Mouse (Mus musculus) ovary, postnatal 10 days (tissue): Measurements from ENCODE around the gene Klc1.

Experiments used
- DNase-seq: peaks from one replicate; pipeline ENCODE4 v3.0.0; 2022; ENCODE audit warnings: low spot score

Klc1 gene

DNA sequence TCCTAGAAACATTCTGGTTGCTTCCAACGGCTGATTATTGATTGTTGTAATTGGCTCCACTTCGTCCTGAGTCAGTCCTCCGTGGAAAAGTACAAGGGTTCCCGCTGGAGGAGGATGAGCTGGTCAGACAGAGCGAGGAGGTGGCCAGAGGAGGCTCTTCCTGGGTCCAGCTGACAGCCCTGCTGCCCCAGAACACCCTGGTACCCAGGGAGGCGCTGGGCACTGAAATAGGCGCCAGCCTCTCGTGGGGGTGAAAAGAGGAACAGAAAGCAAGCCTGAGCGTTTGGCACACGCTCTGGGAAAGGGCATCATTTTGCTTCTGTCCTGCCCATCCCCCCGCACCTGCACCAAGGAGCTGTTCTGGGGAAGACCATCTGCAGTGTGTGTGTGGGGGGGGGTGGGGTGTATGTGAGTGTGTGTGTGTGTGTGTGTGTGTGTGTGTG lies 14.6 kb upstream of the Klc1 start:
- no peak for DNase-seq

DNA sequence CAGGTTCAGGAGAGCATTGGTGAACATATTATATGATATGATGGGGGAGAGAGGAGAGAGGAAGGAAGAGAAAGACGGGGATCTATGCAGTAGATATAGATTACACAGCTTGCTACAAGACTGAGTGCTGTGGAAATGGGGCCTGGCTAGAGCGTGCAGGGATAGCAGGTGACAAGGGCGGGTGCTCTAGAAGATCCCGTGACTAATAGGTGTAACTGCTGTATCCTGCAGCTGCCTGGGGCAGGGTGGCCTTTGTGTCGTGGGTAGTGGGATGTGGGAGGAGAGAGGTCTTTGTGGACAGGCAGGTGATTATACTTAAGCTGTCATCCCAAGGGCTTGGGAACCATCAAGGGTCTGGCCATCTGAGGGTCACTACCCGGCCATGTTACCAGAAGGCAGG lies 13.4 kb upstream of the Klc1 start:
- no peak for DNase-seq

DNA sequence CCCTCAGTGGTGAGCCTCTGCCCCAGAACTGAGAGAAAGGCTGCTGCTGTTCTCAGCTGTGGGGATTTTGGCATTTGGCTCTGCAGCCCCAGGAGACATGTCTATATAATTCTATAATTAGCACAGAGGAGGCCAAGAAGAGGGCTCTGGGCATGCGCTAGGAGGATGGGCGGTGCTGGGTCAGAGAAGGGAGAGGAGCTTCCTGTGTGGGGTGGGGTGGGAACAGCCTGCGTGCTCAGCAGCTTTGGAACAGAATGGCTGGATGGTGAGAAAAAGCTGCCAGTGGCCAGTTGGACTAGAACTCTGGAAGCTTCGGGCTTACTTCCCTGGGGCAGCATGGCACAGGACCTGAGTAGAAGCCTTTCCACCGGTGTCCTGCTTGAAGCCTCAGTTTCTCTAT lies 12.6 kb upstream of the Klc1 start:
- DNase-seq: no peak

DNA sequence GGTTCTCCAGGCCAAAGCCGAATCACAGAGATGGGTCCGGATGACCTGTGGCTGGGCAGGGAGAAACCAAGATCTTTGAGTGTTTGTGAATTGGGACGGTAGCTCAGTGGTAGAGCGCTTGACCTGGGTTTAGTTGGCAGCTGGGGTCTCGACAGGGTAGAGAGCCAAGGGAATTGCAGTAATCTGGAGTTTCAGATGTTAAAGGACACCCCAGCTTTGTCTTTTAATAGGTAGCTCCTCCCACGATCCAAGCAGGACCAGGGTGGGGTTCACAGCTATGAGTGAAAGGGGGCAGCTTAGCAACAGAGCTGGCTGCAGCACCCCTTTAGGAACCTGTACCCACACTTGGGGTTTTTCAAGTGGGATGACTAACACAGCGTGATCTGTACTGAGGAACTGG lies 11.2 kb upstream of the Klc1 start:
- DNase-seq: no peak

DNA sequence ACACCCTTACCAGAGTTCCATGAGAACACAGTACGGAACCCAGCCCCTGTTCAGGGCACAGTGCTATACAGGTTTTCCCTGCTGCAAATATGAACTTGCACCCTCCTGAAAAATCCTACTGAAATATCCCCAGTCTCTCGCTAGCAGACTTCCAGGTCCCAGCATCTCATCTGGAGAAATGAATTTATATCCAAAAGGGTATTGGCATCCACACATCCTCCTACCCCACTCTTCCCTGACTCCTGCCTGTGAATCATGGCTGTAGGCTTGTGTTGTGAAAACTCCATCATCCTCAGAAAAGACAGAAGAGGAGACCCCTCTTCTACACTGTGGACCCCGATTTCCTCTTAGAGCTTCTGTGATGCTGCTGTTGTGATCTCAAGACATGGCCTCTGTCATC lies 7.9 kb upstream of the Klc1 start:
- DNase-seq: no peak

DNA sequence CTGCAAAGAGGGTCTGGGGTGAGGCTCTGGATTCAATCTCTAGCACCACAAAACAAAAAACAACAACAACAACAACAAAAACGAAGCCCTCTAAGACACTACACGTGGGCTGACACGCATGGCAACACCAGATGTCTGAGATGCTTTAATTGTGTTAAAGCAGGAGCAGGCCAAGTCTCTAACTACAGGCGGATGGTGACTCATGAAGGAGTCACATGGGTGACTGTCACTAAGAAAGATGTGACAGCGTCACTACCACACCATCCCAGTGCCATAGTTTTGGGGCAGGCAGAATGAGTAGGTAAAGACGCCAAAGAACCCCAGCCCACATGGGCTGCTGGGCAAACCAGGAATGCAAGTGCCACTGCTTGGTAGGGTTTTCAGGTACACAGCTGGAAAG lies 6.2 kb upstream of the Klc1 start:
- DNase-seq: no peak

DNA sequence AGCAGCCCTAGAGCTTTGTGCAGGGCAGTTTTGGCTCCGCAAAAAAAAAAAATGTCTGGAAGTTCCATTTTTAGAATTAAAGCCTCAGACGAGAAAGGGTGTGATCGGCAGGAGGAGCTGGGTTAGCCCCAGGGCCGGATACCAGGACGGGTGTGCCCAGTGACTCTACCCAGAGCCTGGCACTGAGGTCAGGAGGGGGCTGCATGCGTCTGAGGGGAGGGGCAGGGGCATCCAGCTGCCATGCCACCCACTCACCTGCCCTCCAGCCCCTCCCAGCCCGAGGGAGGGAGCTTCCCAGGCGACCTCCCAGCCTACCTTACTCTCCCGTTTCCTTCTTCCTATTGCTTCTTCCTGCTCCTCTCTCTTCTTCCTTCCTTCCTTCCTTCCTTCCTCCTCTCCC lies 5.3 kb upstream of the Klc1 start:
- DNase-seq: no peak

DNA sequence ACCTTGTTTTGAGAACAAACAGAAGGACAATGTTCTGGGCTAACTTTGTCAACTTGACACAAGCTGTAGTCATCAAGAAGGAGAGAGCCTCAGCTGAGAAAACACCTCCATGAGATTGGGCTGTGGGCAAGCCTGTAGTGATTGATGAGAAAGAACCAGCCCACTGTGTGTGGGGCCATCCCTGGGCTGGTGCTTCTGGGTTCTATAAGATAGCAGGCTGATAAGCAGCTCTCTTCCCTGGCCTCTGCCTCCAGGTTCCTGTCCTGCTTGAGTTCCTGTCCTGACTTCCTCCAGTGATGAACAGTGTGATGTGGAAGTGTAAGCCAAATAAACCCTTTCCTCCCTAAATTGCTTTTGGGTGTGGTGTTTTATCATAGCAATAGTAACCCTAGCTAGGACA lies 3.9 kb upstream of the Klc1 start:
- no peak for DNase-seq

DNA sequence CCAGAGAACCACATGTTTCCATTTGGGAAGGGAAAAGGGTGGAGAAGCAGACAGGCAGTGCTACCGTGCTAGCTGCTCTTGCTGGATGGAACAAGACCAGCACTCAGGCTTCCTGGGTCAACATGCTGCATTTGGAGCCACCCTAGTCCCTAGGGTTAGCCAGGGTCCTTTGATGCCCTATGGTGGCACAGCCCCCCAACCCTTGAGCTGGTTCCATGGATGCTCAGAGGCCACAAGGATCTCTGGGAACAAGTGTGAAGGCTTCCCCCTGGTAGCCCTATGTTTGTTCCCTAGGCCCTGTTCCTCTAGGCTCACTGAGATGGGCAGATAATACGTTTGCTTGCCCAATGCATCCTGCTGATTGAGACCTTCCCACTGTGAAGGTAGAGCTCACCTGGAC lies 3.4 kb upstream of the Klc1 start:
- DNase-seq: no peak

DNA sequence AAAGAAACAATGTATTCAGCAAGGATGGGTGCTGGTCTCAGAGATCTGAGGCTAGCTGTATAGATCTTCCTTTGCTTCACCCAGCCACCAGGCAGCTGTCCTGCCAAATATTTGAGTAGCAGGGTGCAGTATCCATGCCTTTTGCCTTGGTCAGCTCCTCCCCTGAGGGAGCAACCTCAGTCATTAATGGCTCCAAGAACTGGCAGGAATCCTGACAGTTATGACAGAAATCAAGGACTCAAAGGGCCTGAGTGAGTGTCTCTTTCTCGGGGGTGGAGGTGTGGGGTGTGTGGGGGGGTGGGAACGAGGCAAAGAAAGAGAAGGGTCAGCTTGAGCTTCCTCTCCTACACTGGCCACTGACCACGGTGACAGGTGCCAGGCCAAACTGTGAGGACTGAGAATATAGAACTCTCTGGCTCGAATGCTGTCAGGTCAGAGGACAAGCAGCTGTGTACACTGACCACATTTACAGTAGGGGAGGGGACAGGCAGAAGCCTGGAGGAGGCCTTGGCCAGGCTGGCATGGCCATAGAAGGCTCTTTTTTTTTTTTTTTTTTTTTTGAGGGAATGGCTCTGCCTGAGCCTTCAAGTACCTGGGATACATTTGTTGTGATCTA lies 2.5 kb upstream of the Klc1 start:
- DNase-seq: no peak

DNA sequence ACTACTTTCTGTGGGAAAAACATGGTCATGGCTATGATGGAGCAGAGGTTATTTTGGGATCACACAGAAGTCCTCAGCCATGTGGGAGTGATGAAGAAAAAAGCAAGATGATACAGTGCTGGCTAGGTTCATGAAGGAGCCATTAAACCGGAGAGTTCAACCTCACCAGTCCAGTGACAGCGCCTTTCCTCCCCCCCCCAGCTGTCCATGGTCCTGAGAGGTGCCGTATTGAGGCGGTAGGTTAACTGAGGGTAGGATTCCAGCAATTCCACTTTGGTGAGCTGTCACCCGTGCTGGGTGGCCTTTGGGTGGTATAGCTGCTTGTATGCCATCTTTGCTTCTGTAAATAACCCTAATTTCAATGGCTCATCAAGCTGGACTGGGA lies 2.0 kb upstream of the Klc1 start:
- DNase-seq: no peak

DNA sequence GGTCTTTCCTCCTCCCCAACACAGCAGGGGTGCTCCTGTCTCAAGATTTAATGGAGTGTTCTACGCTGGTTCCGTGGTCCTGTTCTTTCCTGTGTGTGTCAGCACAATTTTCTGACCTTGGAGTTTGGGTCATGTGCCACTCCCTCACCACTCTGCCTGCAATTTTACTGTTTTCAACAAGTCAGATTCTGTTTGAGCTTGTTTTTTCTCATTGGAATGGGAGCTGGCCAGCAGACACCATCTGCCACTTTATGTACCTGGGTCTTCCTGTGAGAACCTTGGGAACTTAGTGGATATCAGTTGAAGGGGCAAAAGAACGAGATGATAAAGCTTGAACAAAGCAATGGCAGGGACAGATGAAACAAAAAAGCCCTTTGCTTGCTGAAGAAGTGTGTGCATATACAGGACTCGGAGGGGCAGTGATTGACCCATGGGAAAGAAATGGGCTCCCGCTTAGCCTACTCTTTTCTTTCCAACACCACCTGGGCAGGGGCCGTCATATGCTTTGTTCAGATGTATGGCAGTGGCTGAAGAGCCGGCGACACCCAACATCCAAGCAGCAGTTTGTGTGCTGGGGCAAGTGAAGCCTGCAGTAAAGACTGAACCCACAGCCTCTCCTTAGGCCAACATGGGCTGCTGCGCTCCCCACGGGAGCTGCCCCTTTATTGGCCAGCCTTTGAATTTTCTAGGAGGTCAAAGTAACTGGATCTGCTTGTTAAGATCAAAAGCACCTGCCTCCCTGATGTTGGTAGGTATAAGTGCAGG lies 906 bp upstream of the Klc1 start:
- DNase-seq: no peak

DNA sequence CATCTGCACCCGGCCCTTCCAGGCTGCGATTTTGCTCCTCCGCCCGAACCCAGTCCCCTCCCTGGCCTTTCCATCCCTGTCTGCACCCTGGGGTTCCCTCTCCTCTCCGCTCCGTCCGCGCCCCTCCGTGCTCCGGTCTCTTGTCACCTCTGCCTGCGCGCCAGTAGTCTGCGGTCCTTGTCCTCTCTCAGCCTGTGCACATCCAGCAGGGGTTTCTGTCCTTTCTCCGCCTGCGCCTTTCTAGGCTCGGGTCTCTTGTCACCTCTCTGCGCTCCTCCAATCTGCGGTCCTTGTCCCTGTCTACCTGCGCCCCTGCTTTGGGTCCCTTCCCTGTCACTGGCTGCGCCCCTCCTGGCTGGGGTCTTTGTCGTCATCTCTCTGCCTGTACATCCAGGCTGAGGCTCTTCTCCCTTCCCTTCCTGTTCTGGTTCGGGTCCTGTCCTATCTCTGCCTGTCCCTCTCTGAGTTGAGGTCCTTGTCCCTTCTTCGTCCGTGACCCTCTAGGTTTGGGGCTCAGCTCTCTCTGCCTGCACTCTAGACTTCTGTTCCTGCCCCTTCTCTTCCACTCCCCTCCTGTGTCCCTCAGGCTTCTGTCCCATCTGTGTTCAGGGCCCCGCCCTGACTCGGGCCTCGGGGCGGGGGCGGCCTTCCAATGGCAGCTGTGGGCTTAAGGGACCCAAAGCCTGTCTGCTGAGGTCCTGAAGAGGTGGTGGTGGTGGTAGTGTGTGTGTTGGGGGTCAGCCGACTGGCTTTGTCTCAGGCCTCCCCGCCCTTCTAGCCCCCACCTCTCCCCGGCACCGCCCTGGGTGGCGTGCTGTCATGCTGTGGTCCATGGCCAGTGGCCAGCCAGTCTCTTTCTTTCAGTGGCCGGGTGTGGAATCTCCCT lies 770 bp downstream of the Klc1 start:
- DNase-seq: peak; percentile 31

DNA sequence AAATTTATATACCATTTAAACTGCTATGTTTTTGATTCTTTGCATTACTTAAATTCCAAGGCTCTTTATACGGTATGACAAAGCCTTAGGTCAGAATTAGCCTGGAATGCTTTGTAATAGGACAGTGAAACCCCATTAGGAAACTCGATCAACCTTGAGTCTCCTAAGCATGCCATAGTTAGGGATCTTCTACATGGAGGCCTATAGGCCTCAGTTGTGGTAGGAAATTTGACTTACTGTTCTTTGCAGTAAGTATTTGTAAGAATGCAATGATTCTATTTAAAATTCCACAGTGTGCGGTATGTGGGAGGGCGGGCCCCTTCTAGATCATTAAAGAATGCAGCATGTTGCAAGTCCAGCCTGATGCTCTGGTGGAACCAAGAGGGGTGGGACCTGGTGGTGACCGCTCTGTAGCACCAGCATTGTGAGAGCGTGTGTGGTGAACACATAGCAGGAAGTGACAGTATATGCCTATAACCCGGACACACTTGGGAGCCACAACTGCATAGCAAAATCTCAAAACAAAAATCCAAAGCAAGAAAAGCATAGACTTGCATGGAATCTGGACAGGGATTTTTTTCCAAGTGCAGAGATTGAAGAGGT lies 1.8 kb downstream of the Klc1 start:
- DNase-seq: no peak

DNA sequence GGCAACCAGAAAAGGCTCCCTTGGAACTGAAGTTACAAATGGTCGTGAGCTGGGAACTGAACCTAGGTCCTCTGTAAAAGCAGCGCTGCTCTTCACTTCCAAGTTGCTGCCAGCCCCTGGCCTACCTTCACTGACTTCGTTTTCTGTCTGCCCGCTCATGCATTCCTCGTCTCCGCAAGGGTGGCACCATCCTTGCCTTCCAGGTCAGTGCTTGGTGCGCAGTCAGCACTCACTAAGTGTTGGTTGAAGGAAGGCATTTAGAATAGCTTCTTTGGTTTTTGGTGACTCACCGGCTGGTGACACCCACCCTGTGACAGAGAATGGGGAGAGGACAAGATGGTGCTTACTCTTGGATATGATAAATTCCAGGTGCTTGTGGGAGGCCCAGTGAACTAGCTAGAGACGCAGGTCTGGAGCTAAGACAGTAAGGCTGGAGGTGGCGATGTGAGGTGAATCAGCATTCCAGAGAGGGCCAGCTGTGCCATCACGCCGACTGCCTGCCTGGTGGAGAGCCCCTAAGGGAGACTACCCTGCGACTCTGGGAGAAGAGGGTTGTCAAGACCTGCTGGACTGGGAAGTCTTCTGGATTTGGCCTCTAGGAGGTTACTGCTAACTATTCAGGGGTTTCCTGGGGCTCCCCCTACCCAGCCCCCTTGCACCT lies 4.1 kb downstream of the Klc1 start:
- no peak for DNase-seq

DNA sequence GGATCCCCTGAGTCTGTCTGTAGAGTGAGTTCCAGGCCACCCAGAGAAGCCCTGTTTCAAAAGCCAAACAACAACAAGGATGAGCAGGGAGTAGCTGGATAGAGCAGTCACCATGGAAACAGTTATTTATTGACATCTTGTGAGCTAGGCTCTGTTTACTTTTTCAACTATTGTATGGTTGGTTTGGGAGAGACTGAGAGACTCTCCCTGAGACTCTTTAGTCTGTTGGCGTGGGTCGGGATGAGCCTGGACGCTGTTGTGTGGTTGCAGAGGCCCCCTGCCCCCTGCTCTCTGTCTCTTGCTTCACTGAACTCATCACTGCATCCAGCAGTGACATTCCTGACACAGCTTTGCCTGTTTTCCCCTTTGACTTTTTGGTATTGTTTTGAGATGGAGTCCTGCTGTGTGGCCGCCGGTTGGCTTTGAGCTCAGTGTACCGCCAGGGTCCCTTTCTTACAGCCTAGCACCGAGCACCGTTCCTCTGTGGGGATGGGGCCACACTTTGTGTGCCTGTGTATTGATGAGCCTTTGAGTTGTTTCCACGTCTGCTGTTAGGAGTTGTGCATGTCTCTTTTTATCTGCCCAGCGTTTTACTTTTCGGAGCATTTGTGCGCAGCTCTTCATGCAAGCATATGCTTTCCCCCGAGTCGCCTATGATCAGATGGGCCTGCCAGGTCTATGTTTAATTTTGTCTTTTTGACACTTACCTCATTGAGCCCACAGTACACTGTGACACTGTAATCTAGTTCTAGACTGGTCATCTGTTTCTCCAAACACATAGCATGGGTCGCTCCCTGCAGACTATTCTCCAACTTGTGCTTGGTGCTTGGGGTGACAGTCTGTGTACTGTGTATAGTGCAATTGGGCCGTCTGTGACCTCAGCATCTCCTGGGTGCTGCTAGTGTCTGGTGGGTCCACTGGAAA lies 7.9 kb downstream of the Klc1 start:
- DNase-seq: no peak

DNA sequence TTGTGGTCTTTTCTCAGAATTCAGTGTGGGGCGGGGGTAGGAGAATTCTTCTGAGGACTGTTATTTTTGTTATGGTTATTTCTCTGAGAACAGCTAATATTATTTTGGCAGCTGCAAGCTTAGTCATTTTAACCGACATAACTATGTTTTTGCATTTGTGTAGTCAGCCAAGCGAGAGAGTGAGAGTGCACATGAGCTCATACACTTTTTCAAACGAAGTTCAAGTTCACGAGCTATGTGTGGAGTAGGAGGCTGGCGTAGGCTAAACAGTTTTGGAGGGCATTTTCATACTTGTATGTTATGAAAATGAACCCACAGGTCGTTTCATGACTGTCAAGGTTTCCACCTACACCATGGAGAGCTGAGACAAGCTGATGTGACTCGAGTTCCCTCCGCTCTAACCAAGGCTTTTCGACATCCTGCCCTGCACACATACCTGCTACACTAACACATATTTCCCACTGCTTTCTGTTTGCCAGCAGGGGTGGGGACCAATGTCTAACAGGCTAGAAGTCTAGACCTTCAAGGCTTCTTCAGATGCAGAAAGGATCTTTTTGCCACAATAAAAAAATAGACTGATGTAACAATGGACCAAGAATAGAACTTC lies 9.8 kb downstream of the Klc1 start:
- DNase-seq: no peak

DNA sequence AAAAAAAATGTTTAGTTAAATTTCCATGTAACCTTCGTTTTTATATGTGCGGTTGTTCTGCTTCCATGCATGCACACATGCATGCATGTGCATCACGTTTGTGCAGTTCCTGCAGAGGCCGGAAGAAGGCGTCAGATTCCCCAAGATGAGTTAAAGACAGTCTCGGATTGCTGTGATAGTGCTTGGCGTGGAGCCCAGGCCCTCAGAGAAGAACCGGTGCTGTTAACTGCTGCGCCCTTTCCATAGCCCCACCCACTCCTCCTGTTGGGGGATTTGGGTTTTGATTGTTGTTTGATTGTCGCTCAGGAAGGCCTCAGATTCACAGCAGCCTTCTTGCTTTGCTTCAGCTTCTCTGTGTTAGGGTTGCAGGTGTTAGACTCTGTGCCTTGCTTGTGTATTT lies 10.7 kb downstream of the Klc1 start:
- DNase-seq: no peak

DNA sequence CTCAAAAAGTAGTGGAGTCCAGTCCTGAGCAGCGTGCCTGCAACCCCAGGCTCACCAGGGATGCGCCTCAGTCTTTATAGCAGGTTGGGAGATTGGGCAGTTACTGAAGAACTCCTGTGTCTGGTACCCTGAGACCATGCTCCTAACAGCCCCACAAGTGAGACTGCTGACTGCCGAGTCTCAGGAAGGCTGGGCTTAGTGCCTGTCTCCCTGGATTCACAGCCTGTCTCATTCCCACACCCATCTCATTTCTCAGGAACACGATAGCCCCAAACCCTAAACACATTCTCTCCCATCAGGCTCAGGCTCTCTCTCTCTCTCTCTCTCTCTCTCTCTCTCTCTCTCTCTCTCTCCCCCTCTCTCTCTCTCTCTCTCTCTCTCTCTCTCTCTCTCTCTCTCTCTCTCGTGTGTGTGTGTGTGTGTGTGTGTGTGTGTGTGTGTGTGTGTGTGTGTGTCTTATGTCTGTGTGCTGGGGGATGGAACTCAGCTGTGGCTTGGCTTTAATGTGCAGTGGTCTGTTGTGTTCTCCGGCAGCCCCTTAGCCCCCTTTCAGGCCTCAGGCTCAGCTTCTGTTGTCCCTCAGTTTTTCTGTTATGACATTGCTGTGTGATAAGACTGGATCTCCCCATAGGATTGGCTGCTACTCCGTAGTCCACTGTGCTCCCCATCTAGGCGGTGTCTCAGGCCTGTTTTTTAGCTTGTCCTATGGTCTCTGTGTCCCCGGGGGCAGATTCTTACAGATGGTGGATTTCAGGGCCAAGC lies 11.3 kb downstream of the Klc1 start:
- no peak for DNase-seq

DNA sequence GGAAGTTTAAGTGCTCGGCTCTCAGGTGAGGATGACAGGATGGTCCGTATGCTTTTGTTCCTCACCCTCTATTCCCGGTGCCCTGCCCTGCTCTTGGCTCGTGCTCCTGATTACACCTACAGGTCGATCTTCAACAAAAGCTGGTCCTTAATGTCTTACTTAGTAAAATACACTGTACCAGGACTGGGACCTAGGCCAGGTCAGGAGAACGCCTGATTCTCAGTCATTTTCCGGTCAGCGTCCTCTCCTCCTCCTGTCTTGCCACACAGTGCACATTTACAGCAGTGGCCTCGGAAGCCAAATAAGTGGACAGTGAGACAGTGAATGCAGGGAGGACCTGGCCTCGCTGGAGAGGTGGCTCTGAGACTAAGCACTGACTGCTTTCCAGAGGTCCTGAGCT lies 12.0 kb downstream of the Klc1 start:
- DNase-seq: no peak
